In genomic region chr19:42000446-42000958, GRCm38 (mm10) we compare ENCODE assay signal across 10 mouse cellular contexts. TPM values are rescaled to one million over a fixed set of nuclear protein-coding genes. Genes with fewer than 3 reads are reported as not detected.
A peak's percentile ranks its signal among the peaks of the same experiment; 100 is the strongest.
DNase-seq lines count a peak whose midpoint lies in the region; ATAC-seq and TF ChIP-seq lines count a peak whose summit lies in the region.
"Had no signal": no experiment of that assay in that cellular context is flagged by ENCODE, and none has a peak within 500 bp of the region (broad histone marks: within the 10 kb centered on the region; RNA-seq: fewer than 3 reads in every experiment).

No protein-coding gene starts in this region.

- peaks cover 40% of the 10 kb centered on the region for H3K4me1 ChIP-seq in hindbrain, embryonic 10.5 days (replicated peaks)
- no peaks in the 10 kb centered on the region; the same call in 1 of the 2 replicates for H3K4me1 ChIP-seq in hindbrain, embryonic 16.5 days (ENCODE audit: control insufficient read depth, insufficient read depth, low read depth, low read length)
- peaks cover 35% of the 10 kb centered on the region for H3K4me1 ChIP-seq in brown adipose tissue, adult 24 weeks (ENCODE audit: control insufficient read depth, insufficient read depth, insufficient read length, low read length)
- peaks cover 9% of the 10 kb centered on the region; the same call in 1 of the 2 replicates for H3K4me1 ChIP-seq in lung, postnatal 0 days (ENCODE audit: insufficient read depth, low read depth, low read length)

- no peak for ATAC-seq in hindbrain, embryonic 16.5 days
- ATAC-seq in lung, postnatal 0 days = peak; percentile 81

- TF ChIP-seq CTCF in lung, postnatal 0 days (IDR thresholded peaks at IDR 0.05) = no peak

- H3K27ac ChIP-seq in hindbrain, embryonic 10.5 days = 0 out of 2 replicates have a peak overlapping the region, but pooled peaks have one; percentile 40
- no peak overlapping the region; the same call in 1 of the 2 replicates for H3K27ac ChIP-seq in hindbrain, embryonic 16.5 days (ENCODE audit: low read depth, low read length)
- H3K27ac ChIP-seq in brown adipose tissue, adult 24 weeks (replicated peaks; ENCODE audit: low read depth, low read length) = peak overlapping the region; percentile 75
- peak overlapping the region; percentile 80 for H3K27ac ChIP-seq in lung, postnatal 0 days (ENCODE audit: low read length)

- 70% methylated on average over 4 of the region's 4 CpGs for WGBS in hindbrain, embryonic 10.5 days
- WGBS in hindbrain, embryonic 16.5 days = 69% methylated on average over 4 of the region's 4 CpGs
- WGBS in lung, postnatal 0 days = 18% methylated on average over 4 of the region's 4 CpGs

- H3K9me3 ChIP-seq in hindbrain, embryonic 10.5 days = no peaks in the 10 kb centered on the region
- no peaks in the 10 kb centered on the region for H3K9me3 ChIP-seq in hindbrain, embryonic 16.5 days (ENCODE audit: control insufficient read depth, low read length)
- no peaks in the 10 kb centered on the region for H3K9me3 ChIP-seq in lung, postnatal 0 days (ENCODE audit: low read length)

- H3K36me3 ChIP-seq in hindbrain, embryonic 10.5 days = no peaks in the 10 kb centered on the region
- H3K36me3 ChIP-seq in hindbrain, embryonic 16.5 days (ENCODE audit: control insufficient read depth, insufficient read depth, low read length) = no peaks in the 10 kb centered on the region
- H3K36me3 ChIP-seq in lung, postnatal 0 days (ENCODE audit: insufficient read depth, low read length) = no peaks in the 10 kb centered on the region

- TF ChIP-seq EP300 in lung, postnatal 0 days (IDR thresholded peaks at IDR 0.05) = peak; percentile 41; the same call in 1 of the 2 replicates

- no peak overlapping the region for H3K9ac ChIP-seq in hindbrain, embryonic 16.5 days (ENCODE audit: low read depth, low read length)
- H3K9ac ChIP-seq in lung, postnatal 0 days (replicated peaks; ENCODE audit: low read depth) = no peak overlapping the region

- no peak overlapping the region for H3K4me3 ChIP-seq in hindbrain, embryonic 10.5 days
- H3K4me3 ChIP-seq in hindbrain, embryonic 16.5 days (ENCODE audit: low read length) = no peak overlapping the region
- no peak overlapping the region for H3K4me3 ChIP-seq in brown adipose tissue, adult 24 weeks (ENCODE audit: insufficient read depth, low read depth, low read length)
- no peak overlapping the region for H3K4me3 ChIP-seq in lung, postnatal 0 days (ENCODE audit: low read depth, low read length)

- DNase-seq in hindbrain, embryonic 10.5 days (ENCODE audit: low spot score) = no peak
- peak; percentile 69 to 70 for DNase-seq in heart, postnatal 10 days
- peak; percentile 91 for DNase-seq in lung, postnatal 0 days (ENCODE audit: low spot score)
- DNase-seq in layer of hippocampus, adult 9-11 months = no peak
- no peak for DNase-seq in right cerebral cortex, postnatal 10 days (ENCODE audit: low spot score in 2 of 2)
- DNase-seq in right cerebral cortex, postnatal 4 days = no peak

- no peak overlapping the region for H3K4me2 ChIP-seq in hindbrain, embryonic 16.5 days (ENCODE audit: low read length)
- H3K4me2 ChIP-seq in lung, postnatal 0 days (replicated peaks; ENCODE audit: low read depth, low read length) = no peak overlapping the region

- intact Hi-C loops in heart, postnatal 10 days (cut with DNase I) = no loop called here

- no peaks in the 10 kb centered on the region for H3K27me3 ChIP-seq in hindbrain, embryonic 10.5 days (ENCODE audit: insufficient read depth, poor library complexity, severe bottlenecking)
- no peaks in the 10 kb centered on the region for H3K27me3 ChIP-seq in hindbrain, embryonic 16.5 days (replicated peaks; ENCODE audit: control insufficient read depth, insufficient read depth, low read length)
- no peaks in the 10 kb centered on the region for H3K27me3 ChIP-seq in lung, postnatal 0 days (replicated peaks; ENCODE audit: insufficient read depth, low read length)
- H3K27me3 ChIP-seq: CH12.LX had no signal

RNA-seq across cellular contexts. Expression of gene Ubtd1, which starts 18.9 kb away (rescaled TPM):
- polyA plus RNA-seq in hindbrain, embryonic 10.5 days (2016; fragmentation: Nextera tagmentation; extraction: Ambion mirVana) = 11.5 and 16.9 TPM in 2 replicates
- polyA plus RNA-seq in hindbrain, embryonic 16.5 days (2015; fragmentation: Nextera tagmentation; extraction: Ambion mirVana) = 13.4 and 15.2 TPM in 2 replicates
- polyA plus RNA-seq in brown adipose tissue, adult 24 weeks (2012; ENCODE audit: insufficient read depth, insufficient read length, missing spikeins) = 8.4 and 9.0 TPM in 2 replicates
- total RNA-seq in heart, postnatal 10 days (2021) = 10 to 100 TPM; 31.4 to 33.8 TPM
- polyA plus RNA-seq in lung, postnatal 0 days (2015; fragmentation: Nextera tagmentation; extraction: Ambion mirVana) = 21.3 and 23.2 TPM in 2 replicates

RNA-seq across cellular contexts. Expression of gene Mms19, which starts 19.5 kb away (rescaled TPM):
- 32.2 and 39.5 TPM in 2 replicates for polyA plus RNA-seq in hindbrain, embryonic 10.5 days (2016; fragmentation: Nextera tagmentation; extraction: Ambion mirVana)
- 30.0 and 31.3 TPM in 2 replicates for polyA plus RNA-seq in hindbrain, embryonic 16.5 days (2015; fragmentation: Nextera tagmentation; extraction: Ambion mirVana)
- polyA plus RNA-seq in brown adipose tissue, adult 24 weeks (2012; ENCODE audit: insufficient read depth, insufficient read length, missing spikeins) = 8.6 and 9.6 TPM in 2 replicates
- total RNA-seq in heart, postnatal 10 days (2021) = 10 to 100 TPM; 18.3 to 25.9 TPM
- polyA plus RNA-seq in lung, postnatal 0 days (2015; fragmentation: Nextera tagmentation; extraction: Ambion mirVana) = 12.8 and 16.5 TPM in 2 replicates

RNA-seq across cellular contexts. Expression of gene Ankrd2, which starts 35.3 kb away (rescaled TPM):
- polyA plus RNA-seq in hindbrain, embryonic 10.5 days (2016; fragmentation: Nextera tagmentation; extraction: Ambion mirVana) = 0.39 TPM in 1 of 2 replicates, not detected in the other
- 1.1 and 1.5 TPM in 2 replicates for polyA plus RNA-seq in hindbrain, embryonic 16.5 days (2015; fragmentation: Nextera tagmentation; extraction: Ambion mirVana)
- 2.1 and 3.2 TPM in 2 replicates for polyA plus RNA-seq in brown adipose tissue, adult 24 weeks (2012; ENCODE audit: insufficient read depth, insufficient read length, missing spikeins)
- not detected for total RNA-seq in heart, postnatal 10 days (2021)
- polyA plus RNA-seq in lung, postnatal 0 days (2015; fragmentation: Nextera tagmentation; extraction: Ambion mirVana) = 0.53 and 0.62 TPM in 2 replicates
- total RNA-seq: CH12.LX had no signal

RNA-seq across cellular contexts. Expression of gene Hoga1, which starts 44.9 kb away (rescaled TPM):
- polyA plus RNA-seq in hindbrain, embryonic 10.5 days (2016; fragmentation: Nextera tagmentation; extraction: Ambion mirVana) = 1.3 and 1.9 TPM in 2 replicates
- 2.0 and 2.4 TPM in 2 replicates for polyA plus RNA-seq in hindbrain, embryonic 16.5 days (2015; fragmentation: Nextera tagmentation; extraction: Ambion mirVana)
- 3.3 and 5.7 TPM in 2 replicates for polyA plus RNA-seq in brown adipose tissue, adult 24 weeks (2012; ENCODE audit: insufficient read depth, insufficient read length, missing spikeins)
- total RNA-seq in heart, postnatal 10 days (2021) = 1 to 10 TPM; 1.3 to 2.2 TPM
- 4.9 and 6.4 TPM in 2 replicates for polyA plus RNA-seq in lung, postnatal 0 days (2015; fragmentation: Nextera tagmentation; extraction: Ambion mirVana)
- total RNA-seq: CH12.LX had no signal

RNA-seq across cellular contexts. Expression of gene 4933411K16Rik, which starts 51.5 kb away (rescaled TPM):
- not detected in 2 replicates for polyA plus RNA-seq in hindbrain, embryonic 10.5 days (2016; fragmentation: Nextera tagmentation; extraction: Ambion mirVana)
- polyA plus RNA-seq in hindbrain, embryonic 16.5 days (2015; fragmentation: Nextera tagmentation; extraction: Ambion mirVana) = not detected in 2 replicates
- polyA plus RNA-seq in brown adipose tissue, adult 24 weeks (2012; ENCODE audit: insufficient read depth, insufficient read length, missing spikeins) = not detected in 2 replicates
- under 1 TPM; 0.24 to 0.37 TPM for total RNA-seq in heart, postnatal 10 days (2021)
- 0.10 and 0.14 TPM in 2 replicates for polyA plus RNA-seq in lung, postnatal 0 days (2015; fragmentation: Nextera tagmentation; extraction: Ambion mirVana)
- total RNA-seq: CH12.LX; heart, postnatal 36 days had no signal

Comparison
In these comparisons a context has a peak if more than half of its experiments do, and no peak if none do; other contexts are left out.
1. DNase-seq: peak in heart, postnatal 10 days (2 of 2) and lung, postnatal 0 days (single experiment); none in hindbrain, embryonic 10.5 days (single experiment), layer of hippocampus, adult 9-11 months (single experiment), right cerebral cortex, postnatal 10 days (0 of 2) and right cerebral cortex, postnatal 4 days (single experiment).